ENCODE assay signal across 16 mouse cellular contexts in the genomic region with DNA sequence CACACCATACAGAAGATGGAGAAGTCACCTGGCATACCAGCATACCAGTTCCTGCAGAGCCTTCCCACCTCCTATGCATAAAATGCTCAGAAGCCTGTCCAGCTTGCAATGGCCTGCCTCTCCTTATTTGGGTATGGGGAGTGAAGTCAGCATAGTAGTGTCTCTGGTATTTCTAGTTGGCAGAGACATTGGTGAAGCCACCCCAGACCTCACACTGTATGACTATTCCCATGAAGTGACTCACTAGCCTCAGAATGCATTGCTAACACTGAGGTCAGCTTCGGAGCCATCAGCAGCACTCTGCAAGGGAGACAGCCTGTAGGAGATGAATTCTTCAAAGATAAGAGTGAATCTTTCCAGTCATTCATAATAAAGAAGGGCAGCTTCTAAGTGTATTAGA.
DNase-seq lines count a peak whose midpoint lies in the region; ATAC-seq lines count a peak whose summit lies in the region.
"Had no signal": no experiment of that assay in that cellular context is flagged by ENCODE, and none has a peak within 500 bp of the region (broad histone marks: within the 10 kb centered on the region; RNA-seq: fewer than 3 reads in every experiment).

No protein-coding gene starts in this region.

- peak; percentile 3 for DNase-seq in 416B (ENCODE audit: low read depth)
- DNase-seq in adrenal gland, adult 2 months: peak; percentile 75
- peak; percentile 8 for DNase-seq in lung, postnatal 14 days
- DNase-seq in layer of hippocampus, adult 9-10 months (ENCODE audit: low spot score): no peak
- no peak for DNase-seq in urinary bladder, adult 2 months (ENCODE audit: low spot score)
- DNase-seq in forebrain, embryonic 14.5 days (ENCODE audit: low spot score): no peak
- DNase-seq: cerebellum, adult 11 months; gastrocnemius, adult 2 months; kidney, postnatal 4 days; midbrain, embryonic 14.5 days; right cerebral cortex, postnatal 14 days had no signal

- H3K36me3 ChIP-seq in heart, embryonic 12.5 days: no peaks in the 10 kb centered on the region
- no peaks in the 10 kb centered on the region for H3K36me3 ChIP-seq in forebrain, embryonic 14.5 days (ENCODE audit: control insufficient read depth, insufficient read depth, low read length)
- H3K36me3 ChIP-seq: forebrain, embryonic 10.5 days; liver, embryonic 15.5 days had no signal

- WGBS in heart, embryonic 12.5 days: 37% methylated on average over 1 of the region's 1 CpGs
- WGBS in forebrain, embryonic 14.5 days: 96% methylated on average over 1 of the region's 1 CpGs

- no peaks in the 10 kb centered on the region for H3K9me3 ChIP-seq in heart, embryonic 12.5 days (replicated peaks)
- H3K9me3 ChIP-seq in forebrain, embryonic 14.5 days (replicated peaks; ENCODE audit: control insufficient read depth, low read length): no peaks in the 10 kb centered on the region
- H3K9me3 ChIP-seq: forebrain, embryonic 10.5 days; liver, embryonic 15.5 days had no signal

- no peak overlapping the region for H3K4me3 ChIP-seq in heart, embryonic 12.5 days
- H3K4me3 ChIP-seq in forebrain, embryonic 14.5 days (ENCODE audit: low read depth, low read length): no peak overlapping the region
- H3K4me3 ChIP-seq: forebrain, embryonic 10.5 days; gastrocnemius, adult 2 months; liver, embryonic 15.5 days had no signal

- no peak overlapping the region for H3K9ac ChIP-seq in heart, embryonic 12.5 days
- no peak overlapping the region for H3K9ac ChIP-seq in forebrain, embryonic 14.5 days (ENCODE audit: low read length)
- H3K9ac ChIP-seq: liver, embryonic 15.5 days had no signal

- peaks cover 10% of the 10 kb centered on the region for H3K4me1 ChIP-seq in heart, embryonic 12.5 days (replicated peaks)
- H3K4me1 ChIP-seq in forebrain, embryonic 14.5 days (ENCODE audit: control insufficient read depth, insufficient read depth, low read length): no peaks in the 10 kb centered on the region
- H3K4me1 ChIP-seq: forebrain, embryonic 10.5 days; liver, embryonic 15.5 days had no signal

- H3K27me3 ChIP-seq in heart, embryonic 12.5 days (replicated peaks): no peaks in the 10 kb centered on the region
- H3K27me3 ChIP-seq in forebrain, embryonic 14.5 days (replicated peaks; ENCODE audit: control insufficient read depth, insufficient read depth, low read length): no peaks in the 10 kb centered on the region
- H3K27me3 ChIP-seq: liver, embryonic 15.5 days had no signal

- peak overlapping the region; percentile 83 for H3K27ac ChIP-seq in heart, embryonic 12.5 days (ENCODE audit: poor library complexity, severe bottlenecking)
- no peak overlapping the region for H3K27ac ChIP-seq in forebrain, embryonic 14.5 days (ENCODE audit: low read depth, low read length)
- H3K27ac ChIP-seq: forebrain, embryonic 10.5 days; gastrocnemius, adult 2 months; liver, embryonic 15.5 days had no signal

- no peak overlapping the region for H3K4me2 ChIP-seq in heart, embryonic 12.5 days
- H3K4me2 ChIP-seq in forebrain, embryonic 14.5 days (ENCODE audit: low read length): no peak overlapping the region
- H3K4me2 ChIP-seq: liver, embryonic 15.5 days had no signal

- ATAC-seq in heart, embryonic 12.5 days (ENCODE audit: insufficient number of reproducible peaks, low FRiP score): peak; percentile 86
- ATAC-seq in forebrain, embryonic 14.5 days: no peak
- ATAC-seq: activated CD4-positive, CD25-positive, alpha-beta regulatory T cell, adult 4 months; hindbrain, embryonic 16.5 days had no signal

Comparison
In these comparisons a context has a peak if more than half of its experiments do, and no peak if none do; other contexts are left out.
1. DNase-seq: peak in 416B (single experiment), adrenal gland, adult 2 months (single experiment) and lung, postnatal 14 days (single experiment); none in layer of hippocampus, adult 9-10 months (single experiment), urinary bladder, adult 2 months (single experiment) and forebrain, embryonic 14.5 days (single experiment).